Mouse (Mus musculus): Measurements from ENCODE around the gene Setd1b.
"Not testable (repeated sequence)": the region's sequence is repeated elsewhere in the genome, so short reads cannot be mapped to it uniquely, and the experiment has no call there.

Setd1b gene

GRCm38 (mm10) chr5:123203591-123203990 is 61.6 kb downstream of the Setd1b start:
- not testable (repeated sequence) for DNase-seq
